Mouse (Mus musculus): ENCODE data around the gene Arhgap10.

DNA sequence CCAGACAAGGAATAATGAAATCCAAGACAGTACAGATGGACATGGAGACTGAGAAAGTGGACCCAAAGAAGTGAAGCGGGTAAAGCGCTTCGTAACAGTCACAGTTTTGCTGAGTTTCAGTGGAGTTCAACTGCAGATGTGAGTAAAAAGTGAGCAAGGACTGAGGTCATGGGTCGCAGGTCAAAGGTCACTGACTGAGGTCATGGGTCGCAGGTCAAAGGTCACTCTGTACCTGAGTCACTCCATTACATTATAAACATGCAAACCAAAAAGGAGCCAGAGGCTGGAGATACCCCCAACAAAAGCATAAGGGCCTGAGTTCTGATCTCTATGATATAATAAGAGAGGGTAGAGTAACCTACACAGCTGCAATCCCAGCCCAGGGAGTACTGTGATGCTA, 43.1 kb downstream of the Arhgap10 start:
- no peak for TF ChIP-seq CTCF (IDR thresholded peaks at IDR 0.05; ENCODE audit: low read depth, low read length)
- no peak for TF ChIP-seq POLR2A (IDR thresholded peaks at IDR 0.05; ENCODE audit: borderline replicate concordance, low read depth, low read length)
